Mouse (Mus musculus): Measurements from ENCODE around the gene Pdpk1. TPM values are rescaled to one million over a fixed set of nuclear protein-coding genes. Genes with fewer than 3 reads are reported as not detected.
"Not testable (repeated sequence)": the region's sequence is repeated elsewhere in the genome, so short reads cannot be mapped to it uniquely, and the experiment has no call there.

Gene Pdpk1
- total RNA-seq, 4 experiments from 2014 or later, result 95.3 to 124 (median 108) TPM

- peak; percentile 96 to 99 for DNase-seq (ENCODE audit: low spot score in 2 of 2)
Measured at GRCm38 (mm10) chr17:24163176-24163962, 12.6 kb upstream of the Pdpk1 start, which contains the start of gene Amdhd2. Amdhd2 (minus strand) TSS chr17:24163766.

DNA sequence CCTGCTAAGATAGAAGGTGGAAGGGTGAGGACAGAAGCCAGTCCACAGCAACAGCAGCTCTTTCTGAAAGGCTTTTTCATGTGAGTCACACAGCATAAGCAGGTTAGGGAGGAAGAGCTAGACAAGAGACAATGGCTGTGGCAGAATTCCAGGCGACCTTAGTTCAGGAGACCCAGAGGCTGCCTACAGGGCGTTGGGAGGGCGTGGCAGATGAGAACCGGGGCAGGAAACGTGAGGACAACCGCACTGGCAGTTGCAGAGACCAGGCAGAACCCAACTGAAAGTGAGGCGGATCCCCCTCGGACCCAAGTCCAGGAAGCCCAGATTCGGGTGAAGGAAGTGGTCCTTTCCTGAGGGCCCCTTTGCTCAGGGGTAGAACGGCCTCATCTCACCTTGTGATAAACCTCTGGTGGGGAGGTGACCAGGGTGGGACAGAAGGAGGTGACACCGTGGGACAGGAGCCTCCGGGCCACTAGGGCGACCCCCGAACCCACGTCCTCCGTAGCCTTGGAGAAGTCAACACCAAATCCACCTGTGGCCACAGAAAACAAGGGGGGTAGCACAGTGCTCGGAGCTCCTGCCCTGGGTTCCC, 12.0 kb upstream of the Pdpk1 start:
- no peak for DNase-seq (ENCODE audit: low spot score in 2 of 2)

DNA sequence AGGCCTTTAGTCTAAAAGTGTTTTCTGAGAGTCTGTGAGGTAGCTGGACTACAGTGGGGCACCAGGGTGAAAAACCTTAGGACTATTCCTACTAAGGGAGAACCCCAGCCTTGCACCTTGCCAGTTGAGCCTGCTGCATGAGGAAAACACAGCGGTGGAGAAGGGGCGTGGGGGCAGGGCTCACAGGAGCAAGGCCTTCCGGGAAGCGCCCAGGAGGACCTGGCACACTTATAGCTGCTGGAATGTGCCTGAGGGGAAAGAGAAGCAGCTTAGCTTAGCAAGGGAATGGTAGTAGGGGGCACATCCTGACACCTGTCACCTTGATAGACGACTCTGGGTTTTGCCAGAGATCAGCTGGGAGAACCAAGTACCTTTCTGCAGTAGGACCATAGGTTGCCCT, 10.7 kb upstream of the Pdpk1 start:
- DNase-seq (ENCODE audit: low spot score in 2 of 2), result no peak

DNA sequence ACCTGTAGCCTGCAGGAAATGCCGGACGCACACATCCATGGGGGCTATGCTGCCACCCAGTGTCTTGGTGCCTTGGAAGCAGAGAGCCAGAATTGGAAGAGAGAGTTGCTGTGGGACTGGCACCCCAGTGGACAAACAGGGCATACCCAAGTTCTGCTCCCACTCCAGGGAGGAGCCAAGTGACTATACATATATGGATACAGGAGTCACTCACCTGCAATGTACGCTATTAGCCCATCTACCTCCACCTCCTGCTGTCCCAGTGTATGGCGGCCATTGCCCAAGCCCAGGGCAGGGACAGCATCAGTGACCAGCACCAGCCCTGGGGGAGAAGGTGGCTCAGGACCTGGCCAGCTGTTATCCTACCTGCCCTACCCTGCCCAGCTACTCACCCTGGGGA, 6.8 kb upstream of the Pdpk1 start:
- DNase-seq (ENCODE audit: low spot score in 2 of 2), result no peak

DNA sequence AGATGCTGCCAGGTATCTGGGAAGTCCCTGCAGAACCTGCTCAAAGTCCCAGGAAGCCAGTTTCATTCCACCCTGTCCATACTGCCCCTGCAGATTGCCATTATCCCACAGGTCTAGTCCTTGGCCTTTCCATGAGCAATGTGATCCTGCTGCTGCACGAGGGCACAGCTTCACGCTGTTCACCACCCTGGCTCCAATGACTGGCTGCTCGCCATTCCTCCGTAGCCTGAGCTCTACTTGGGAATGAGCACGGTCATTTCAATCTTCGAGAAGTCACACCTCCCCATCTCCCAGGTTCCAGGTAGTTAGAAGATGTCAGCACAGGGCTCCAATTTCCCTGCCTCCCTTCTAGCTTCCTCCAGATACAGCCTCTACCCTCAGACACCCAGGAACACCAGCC, 6.4 kb upstream of the Pdpk1 start:
- DNase-seq (ENCODE audit: low spot score in 2 of 2), result no peak

GRCm38 (mm10) chr17:24156394-24156793, 5.7 kb upstream of the Pdpk1 start:
- DNase-seq (ENCODE audit: low spot score in 2 of 2), result no peak

DNA sequence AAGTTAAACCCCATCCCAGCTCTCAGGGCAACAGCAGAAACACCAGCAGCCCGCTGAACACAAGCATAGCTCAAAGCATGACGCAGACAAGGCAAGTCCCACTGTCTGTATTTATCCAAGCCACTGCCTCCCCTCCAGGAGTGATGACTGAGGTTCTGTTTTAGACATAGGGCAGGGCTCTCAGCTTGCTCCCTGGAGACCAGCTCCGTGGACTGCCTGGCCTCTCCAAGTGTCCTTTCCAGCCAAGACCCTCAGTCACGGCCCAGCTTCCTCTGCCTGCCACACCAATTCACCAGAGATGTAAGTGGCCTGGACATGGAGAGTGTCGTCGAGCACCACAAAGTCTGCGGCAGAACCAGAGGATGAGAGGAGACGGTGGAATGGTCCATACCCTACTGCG, 5.0 kb upstream of the Pdpk1 start:
- DNase-seq (ENCODE audit: low spot score in 2 of 2), result no peak

DNA sequence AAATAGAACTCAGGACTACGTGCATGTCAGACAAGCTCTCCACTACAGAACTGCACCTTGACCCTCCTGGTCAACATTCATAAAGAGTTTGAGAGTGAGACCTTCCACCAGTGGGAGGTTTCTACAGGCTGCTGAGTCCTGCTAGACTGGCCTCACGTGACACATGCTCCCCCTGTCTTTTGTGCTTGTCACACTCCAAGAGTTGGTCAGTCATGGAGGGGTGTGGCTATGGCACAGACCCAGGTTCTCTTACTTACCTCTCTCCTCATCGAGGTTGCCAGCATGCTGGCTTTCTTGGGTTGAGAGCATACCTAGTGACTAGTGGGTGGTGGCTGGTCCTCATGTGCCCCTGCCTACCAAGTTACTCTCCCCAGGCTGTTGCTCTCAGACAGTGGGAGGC, 3.7 kb upstream of the Pdpk1 start:
- DNase-seq (ENCODE audit: low spot score in 2 of 2), result no peak

GRCm38 (mm10) chr17:24151890-24152563, 1.3 kb upstream of the Pdpk1 start:
- peak in 1 of 2 experiments; percentile 71 for DNase-seq (ENCODE audit: low spot score in 2 of 2)

GRCm38 (mm10) chr17:24151382-24151781, 658 bp upstream of the Pdpk1 start:
- no peak for DNase-seq (ENCODE audit: low spot score in 2 of 2)

GRCm38 (mm10) chr17:24149421-24149820, 1.3 kb downstream of the Pdpk1 start:
- DNase-seq (ENCODE audit: low spot score in 2 of 2), result no peak

- no peak for DNase-seq (ENCODE audit: low spot score in 2 of 2)
Measured at GRCm38 (mm10) chr17:24142897-24143296, 7.8 kb downstream of the Pdpk1 start.

DNA sequence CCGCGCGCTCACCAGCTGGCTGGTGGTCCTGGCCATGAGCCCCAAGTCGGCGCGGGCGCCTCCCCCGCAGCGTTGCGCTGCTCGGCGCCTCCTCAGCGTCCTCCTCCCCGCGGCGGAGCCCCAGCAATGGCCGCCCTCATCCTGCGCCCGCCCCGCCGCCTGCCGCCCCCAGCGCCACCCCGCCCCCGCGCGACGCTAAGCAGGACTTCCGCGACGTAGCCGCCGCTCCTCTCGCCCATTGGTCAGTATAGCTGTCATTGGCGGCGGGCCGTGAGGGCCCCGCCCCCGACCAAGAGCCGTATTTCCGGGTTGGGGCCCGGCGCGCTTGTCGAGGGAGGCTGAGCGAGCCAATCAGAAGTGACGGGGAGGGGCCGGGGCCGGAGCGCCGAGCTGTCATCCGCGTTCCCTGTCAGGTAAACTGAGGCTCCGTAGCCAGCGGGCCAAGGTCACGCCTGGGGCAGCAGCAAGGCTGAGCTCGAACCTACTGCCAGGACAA, 9.3 kb downstream of the Pdpk1 start:
- peak; percentile 95 to 96 for DNase-seq (ENCODE audit: low spot score in 2 of 2)

- no peak for DNase-seq (ENCODE audit: low spot score in 2 of 2)
Measured at GRCm38 (mm10) chr17:24140845-24141424, 9.8 kb downstream of the Pdpk1 start.

DNA sequence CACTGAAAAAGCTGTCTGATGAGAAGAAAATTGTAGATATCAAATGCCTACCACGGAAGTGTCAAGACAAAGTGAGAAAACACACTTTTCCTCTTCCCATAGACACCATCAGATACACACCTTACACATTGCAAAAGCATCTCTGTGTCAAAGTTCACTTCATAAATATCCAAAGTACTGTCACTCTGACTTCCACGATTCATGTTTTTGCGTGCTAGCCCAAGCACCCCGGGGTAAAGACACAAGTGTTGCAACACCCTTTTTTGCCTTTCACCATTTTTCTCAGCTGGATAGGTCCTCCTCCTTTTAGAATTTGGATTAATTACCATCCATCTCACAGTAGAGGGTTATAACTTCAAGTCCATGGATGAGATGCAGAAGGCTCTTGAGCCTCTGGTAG, 10.8 kb downstream of the Pdpk1 start:
- DNase-seq (ENCODE audit: low spot score in 2 of 2), result no peak

DNA sequence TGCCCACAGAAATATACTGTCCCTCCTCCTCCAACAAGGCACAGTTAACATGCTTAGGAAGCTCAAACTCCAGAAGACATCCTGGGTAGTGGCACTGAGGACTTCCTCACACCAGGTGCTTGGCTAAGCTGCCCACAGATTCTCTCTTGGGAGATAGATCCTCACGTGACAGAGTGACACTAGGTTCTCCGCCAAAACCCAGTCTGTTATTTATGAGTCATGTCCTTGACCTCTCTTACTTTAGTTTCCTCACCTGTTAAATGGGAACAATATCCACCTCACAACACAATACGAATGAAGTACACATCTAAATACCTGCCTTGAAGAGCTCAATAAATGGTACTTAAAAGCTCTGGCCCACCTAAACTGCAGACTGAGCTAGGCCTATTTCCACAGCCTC, 11.5 kb downstream of the Pdpk1 start:
- DNase-seq (ENCODE audit: low spot score in 2 of 2), result no peak

GRCm38 (mm10) chr17:24137226-24137880, 13.4 kb downstream of the Pdpk1 start:
- DNase-seq (ENCODE audit: low spot score in 2 of 2), result no peak

DNA sequence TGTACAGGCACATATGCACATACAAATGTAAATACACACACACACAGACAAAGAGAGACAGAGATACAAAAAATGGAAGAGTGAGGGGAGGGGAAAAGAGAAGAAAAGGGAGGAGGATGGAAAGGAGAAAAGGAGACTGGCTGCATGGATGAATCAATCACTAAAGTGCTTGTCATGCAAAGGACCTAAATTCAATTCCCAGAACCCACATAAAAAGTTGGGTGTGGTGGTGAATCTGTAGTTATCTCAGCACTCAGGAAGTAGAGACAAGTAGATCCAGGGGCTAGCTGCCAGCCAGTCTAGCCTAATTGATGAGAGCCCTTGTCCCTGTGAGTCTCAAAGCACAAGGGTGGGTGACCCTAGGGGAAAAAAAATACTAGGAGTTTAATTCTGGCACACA, 16.7 kb downstream of the Pdpk1 start:
- no peak for DNase-seq (ENCODE audit: low spot score in 2 of 2)

- DNase-seq (ENCODE audit: low spot score in 2 of 2), result not testable (repeated sequence)
Measured at GRCm38 (mm10) chr17:24132919-24133318, 17.8 kb downstream of the Pdpk1 start.

DNA sequence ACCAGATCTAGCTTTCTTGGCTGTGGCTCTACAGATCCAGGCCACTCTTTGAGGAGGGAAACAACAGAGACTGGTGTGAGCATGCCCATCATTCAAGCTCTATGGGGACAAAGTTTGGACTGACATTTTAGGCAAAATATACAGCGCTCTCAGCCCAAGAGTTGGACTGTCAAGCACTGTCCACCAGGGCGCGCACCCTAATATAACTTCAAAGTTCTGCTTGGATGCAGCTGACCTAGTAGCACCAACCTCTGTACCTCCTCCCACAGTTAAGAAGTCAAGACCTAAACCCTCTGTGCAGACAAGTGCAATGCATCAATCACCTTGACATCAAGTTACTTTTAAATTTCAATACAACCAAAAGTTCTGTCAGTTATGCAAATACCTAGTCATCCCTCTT, 19.2 kb downstream of the Pdpk1 start:
- DNase-seq (ENCODE audit: low spot score in 2 of 2), result no peak

- not testable (repeated sequence) for DNase-seq (ENCODE audit: low spot score in 2 of 2)
Measured at GRCm38 (mm10) chr17:24129246-24129645, 21.5 kb downstream of the Pdpk1 start.

Data from layer of hippocampus, adult 8-10 months (tissue).